Comparison of ENCODE assay signal across 26 mouse cellular contexts in the genomic region with DNA sequence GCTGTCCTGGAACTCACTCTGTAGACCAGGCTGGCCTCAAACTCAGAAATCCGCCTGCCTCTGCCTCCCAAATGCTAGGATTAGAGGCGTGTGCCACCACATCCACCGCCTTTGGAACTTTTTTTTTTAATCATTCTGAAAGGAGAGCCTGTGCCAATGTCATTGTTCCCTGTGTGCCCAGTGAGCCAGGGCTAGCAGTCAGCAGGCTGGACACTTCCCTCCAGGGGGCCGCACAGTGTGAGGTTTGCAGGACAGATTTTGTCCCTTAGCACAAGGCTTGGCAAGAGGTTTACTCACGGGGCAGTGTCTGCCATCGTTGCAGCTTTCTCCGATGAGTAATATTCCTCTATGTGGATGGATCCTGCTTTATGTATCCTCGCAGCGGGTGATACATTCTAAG.
"Had no signal": no experiment of that assay in that cellular context is flagged by ENCODE, and none has a peak within 500 bp of the region (broad histone marks: within the 10 kb centered on the region; RNA-seq: fewer than 3 reads in every experiment).

No protein-coding gene starts in this region.

- H3K36me3 ChIP-seq: heart, embryonic 10.5 days; hindbrain, embryonic 13.5 days; hindbrain, embryonic 15.5 days; intestine, embryonic 15.5 days; limb, embryonic 12.5 days; liver, embryonic 13.5 days; liver, embryonic 15.5 days had no signal

- H3K27ac ChIP-seq: gastrocnemius, adult 2 months; heart, embryonic 10.5 days; hindbrain, embryonic 13.5 days; intestine, embryonic 15.5 days; left cerebral cortex, adult 2 months; limb, embryonic 10.5 days; limb, embryonic 12.5 days; liver, embryonic 13.5 days; liver, embryonic 15.5 days had no signal

- DNase-seq: gastrocnemius, adult 2 months; gastrocnemius, postnatal 10 days; gastrocnemius, postnatal 25 days; heart, adult 18-20 months; heart, postnatal 10 days; heart, postnatal 4 days; kidney, adult 18-20 months; kidney, adult 8-10 months; kidney, postnatal 10 days; kidney, postnatal 25 days; kidney, postnatal 4 days; liver; liver, embryonic 13.5 days had no signal

- H3K4me1 ChIP-seq: liver, embryonic 13.5 days; liver, embryonic 15.5 days had no signal

- ATAC-seq: inflammation-experienced regulatory T-cells, adult 6 months; intestine, embryonic 15.5 days; intestine, postnatal 0 days had no signal

- H3K4me2 ChIP-seq: heart, embryonic 12.5 days; hindbrain, embryonic 13.5 days; hindbrain, embryonic 15.5 days; intestine, embryonic 15.5 days; limb, embryonic 12.5 days; liver, embryonic 11.5 days; liver, embryonic 13.5 days; liver, embryonic 15.5 days had no signal

- H3K9me3 ChIP-seq: heart, embryonic 10.5 days; heart, embryonic 12.5 days; hindbrain, embryonic 13.5 days; hindbrain, embryonic 15.5 days; intestine, embryonic 15.5 days; limb, embryonic 10.5 days; limb, embryonic 12.5 days; liver, embryonic 13.5 days; liver, embryonic 15.5 days had no signal

- H3K4me3 ChIP-seq: gastrocnemius, adult 2 months; heart, embryonic 10.5 days; heart, embryonic 12.5 days; hindbrain, embryonic 13.5 days; hindbrain, embryonic 15.5 days; intestine, embryonic 15.5 days; layer of hippocampus, adult 2 months; left cerebral cortex, adult 2 months; limb, embryonic 10.5 days; limb, embryonic 12.5 days; liver, embryonic 13.5 days; liver, embryonic 15.5 days had no signal

- H3K27me3 ChIP-seq: heart, embryonic 12.5 days; hindbrain, embryonic 13.5 days; hindbrain, embryonic 15.5 days; intestine, embryonic 15.5 days; limb, embryonic 12.5 days; liver, embryonic 13.5 days; liver, embryonic 15.5 days had no signal

- H3K9ac ChIP-seq: heart, embryonic 12.5 days; hindbrain, embryonic 13.5 days; hindbrain, embryonic 15.5 days; intestine, embryonic 15.5 days; limb, embryonic 12.5 days; liver, embryonic 13.5 days; liver, embryonic 15.5 days had no signal
